Mouse (Mus musculus): ENCODE measurements around the gene Rhobtb1. TPM values are rescaled to one million over a fixed set of nuclear protein-coding genes. Genes with fewer than 3 reads are reported as not detected.

Gene Rhobtb1
- polyA plus RNA-seq, 1 experiment: 8.9 TPM

GRCm38 (mm10) chr10:69259161-69259560, 107.9 kb downstream of the Rhobtb1 start:
- Histone ChIP-seq H3K27ac (ENCODE audit: insufficient read depth, low read length) (no peak overlapping the region), H3K4me1 (ENCODE audit: control insufficient read depth, insufficient read depth, low read length) (no peaks in the 10 kb centered on the region), H3K4me3 (ENCODE audit: insufficient read depth, low read length) (no peak overlapping the region)
- TF ChIP-seq CTCF (IDR thresholded peaks at IDR 0.05; ENCODE audit: borderline replicate concordance, insufficient read depth, low read length): no peak
- no peak for TF ChIP-seq POLR2A (IDR thresholded peaks at IDR 0.05; ENCODE audit: low read depth, low read length)

- no peak overlapping the region for H3K4me3 ChIP-seq (ENCODE audit: insufficient read depth, low read length)
- TF ChIP-seq CTCF (IDR thresholded peaks at IDR 0.05; ENCODE audit: borderline replicate concordance, insufficient read depth, low read length) (no peak), POLR2A (IDR thresholded peaks at IDR 0.05; ENCODE audit: low read depth, low read length) (no peak)
- H3K27ac ChIP-seq (ENCODE audit: insufficient read depth, low read length): no peak overlapping the region
- no peaks in the 10 kb centered on the region for H3K4me1 ChIP-seq (ENCODE audit: control insufficient read depth, insufficient read depth, low read length)
These were observed 108.7 kb downstream of the Rhobtb1 start for GRCm38 (mm10) chr10:69259929-69260328.

- Histone ChIP-seq H3K4me3 (ENCODE audit: insufficient read depth, low read length) (no peak overlapping the region), H3K4me1 (ENCODE audit: control insufficient read depth, insufficient read depth, low read length) (no peaks in the 10 kb centered on the region), H3K27ac (ENCODE audit: insufficient read depth, low read length) (no peak overlapping the region)
- TF ChIP-seq CTCF (IDR thresholded peaks at IDR 0.05; ENCODE audit: borderline replicate concordance, insufficient read depth, low read length) (no peak), POLR2A (IDR thresholded peaks at IDR 0.05; ENCODE audit: low read depth, low read length) (no peak)
These were observed 111.9 kb downstream of the Rhobtb1 start for GRCm38 (mm10) chr10:69262918-69263822.

GRCm38 (mm10) chr10:69263906-69264305, 112.7 kb downstream of the Rhobtb1 start:
- TF ChIP-seq CTCF (IDR thresholded peaks at IDR 0.05; ENCODE audit: borderline replicate concordance, insufficient read depth, low read length): no peak
- no peak for TF ChIP-seq POLR2A (IDR thresholded peaks at IDR 0.05; ENCODE audit: low read depth, low read length)
- no peak overlapping the region for H3K4me3 ChIP-seq (ENCODE audit: insufficient read depth, low read length)
- no peak overlapping the region for H3K27ac ChIP-seq (ENCODE audit: insufficient read depth, low read length)
- H3K4me1 ChIP-seq (ENCODE audit: control insufficient read depth, insufficient read depth, low read length): no peaks in the 10 kb centered on the region

- Histone ChIP-seq H3K4me3 (ENCODE audit: insufficient read depth, low read length) (no peak overlapping the region), H3K27ac (ENCODE audit: insufficient read depth, low read length) (no peak overlapping the region), H3K4me1 (ENCODE audit: control insufficient read depth, insufficient read depth, low read length) (no peaks in the 10 kb centered on the region)
- TF ChIP-seq POLR2A (IDR thresholded peaks at IDR 0.05; ENCODE audit: low read depth, low read length) (no peak), CTCF (IDR thresholded peaks at IDR 0.05; ENCODE audit: borderline replicate concordance, insufficient read depth, low read length) (no peak)
These were observed 114.2 kb downstream of the Rhobtb1 start for GRCm38 (mm10) chr10:69265421-69265820.

GRCm38 (mm10) chr10:69268061-69268643, 116.9 kb downstream of the Rhobtb1 start:
- H3K4me1 ChIP-seq (ENCODE audit: control insufficient read depth, insufficient read depth, low read length): no peaks in the 10 kb centered on the region
- no peak for TF ChIP-seq POLR2A (IDR thresholded peaks at IDR 0.05; ENCODE audit: low read depth, low read length)
- no peak for TF ChIP-seq CTCF (IDR thresholded peaks at IDR 0.05; ENCODE audit: borderline replicate concordance, insufficient read depth, low read length)
- H3K4me3 ChIP-seq (ENCODE audit: insufficient read depth, low read length): no peak overlapping the region
- H3K27ac ChIP-seq (ENCODE audit: insufficient read depth, low read length): no peak overlapping the region

GRCm38 (mm10) chr10:69271436-69271835, 120.2 kb downstream of the Rhobtb1 start:
- Histone ChIP-seq H3K27ac (ENCODE audit: insufficient read depth, low read length) (no peak overlapping the region), H3K4me3 (ENCODE audit: insufficient read depth, low read length) (no peak overlapping the region), H3K4me1 (ENCODE audit: control insufficient read depth, insufficient read depth, low read length) (no peaks in the 10 kb centered on the region)
- TF ChIP-seq CTCF (IDR thresholded peaks at IDR 0.05; ENCODE audit: borderline replicate concordance, insufficient read depth, low read length): no peak
- no peak for TF ChIP-seq POLR2A (IDR thresholded peaks at IDR 0.05; ENCODE audit: low read depth, low read length)

GRCm38 (mm10) chr10:69274275-69274674, 123.0 kb downstream of the Rhobtb1 start:
- H3K4me3 ChIP-seq (ENCODE audit: insufficient read depth, low read length): no peak overlapping the region
- TF ChIP-seq POLR2A (IDR thresholded peaks at IDR 0.05; ENCODE audit: low read depth, low read length) (no peak), CTCF (IDR thresholded peaks at IDR 0.05; ENCODE audit: borderline replicate concordance, insufficient read depth, low read length) (no peak)

GRCm38 (mm10) chr10:69274705-69275104, 123.5 kb downstream of the Rhobtb1 start:
- no peak overlapping the region for H3K4me3 ChIP-seq (ENCODE audit: insufficient read depth, low read length)
- TF ChIP-seq CTCF (IDR thresholded peaks at IDR 0.05; ENCODE audit: borderline replicate concordance, insufficient read depth, low read length): no peak
- no peak for TF ChIP-seq POLR2A (IDR thresholded peaks at IDR 0.05; ENCODE audit: low read depth, low read length)
- no peaks in the 10 kb centered on the region for H3K4me1 ChIP-seq (ENCODE audit: control insufficient read depth, insufficient read depth, low read length)
- no peak overlapping the region for H3K27ac ChIP-seq (ENCODE audit: insufficient read depth, low read length)

More at GRCm38 (mm10) chr10:69274275-69274674, 123.0 kb downstream of the Rhobtb1 start:
- H3K4me1 ChIP-seq (ENCODE audit: control insufficient read depth, insufficient read depth, low read length): no peaks in the 10 kb centered on the region
- no peak overlapping the region for H3K27ac ChIP-seq (ENCODE audit: insufficient read depth, low read length)
